Mouse (Mus musculus) midbrain, embryonic 15.5 days (tissue): ENCODE data around the gene Tmeff2. TPM values are rescaled to one million over a fixed set of nuclear protein-coding genes. Genes with fewer than 3 reads are reported as not detected.

Experiments used
- ATAC-seq: fragments of 200-750 bp; cut with Nextera tagmentation; replicated peaks from 2 replicates; pipeline ENCODE4 v1.8.0; 2017; ENCODE audit warnings: moderate TSS enrichment
- H3K27ac ChIP-seq: fragments of 300-500 bp; sonication (generic); 2 replicates; pipeline ENCODE4 v1.5.1; 2015; ENCODE audit warnings: mild to moderate bottlenecking, inconsistent platforms
- H3K27me3 ChIP-seq: fragments of 300-500 bp; sonication (generic); replicated peaks from 2 replicates; pipeline ENCODE4 v1.6.1; 2015; ENCODE audit warnings: inconsistent platforms
- H3K36me3 ChIP-seq: fragments of 300-500 bp; sonication (generic); replicated peaks from 2 replicates; pipeline ENCODE4 v1.6.1; 2015; ENCODE audit warnings: inconsistent platforms
- H3K4me1 ChIP-seq: fragments of 300-500 bp; sonication (generic); 2 replicates; pipeline ENCODE4 v1.6.1; 2015; ENCODE audit warnings: inconsistent platforms
- H3K4me2 ChIP-seq: fragments of 300-500 bp; sonication (generic); 2 replicates; pipeline ENCODE4 v1.6.1; 2015; ENCODE audit warnings: inconsistent platforms, mild to moderate bottlenecking, moderate library complexity
- H3K4me3 ChIP-seq: fragments of 300-500 bp; sonication (generic); 2 replicates; pipeline ENCODE4 v1.5.1; 2015; ENCODE audit warnings: mild to moderate bottlenecking, inconsistent platforms
- H3K9ac ChIP-seq: fragments of 300-500 bp; sonication (generic); 2 replicates; pipeline ENCODE4 v1.6.1; 2015; ENCODE audit warnings: mild to moderate bottlenecking, inconsistent platforms
- H3K9me3 ChIP-seq: fragments of 300-500 bp; sonication (generic); 2 replicates; pipeline ENCODE4 v1.6.1; 2016; ENCODE audit warnings: inconsistent platforms
- WGBS: fragments of 180-500 bp; shearing (Covaris S2); methylation state at CpG from one replicate; pipeline ENCODE4 v1.1.7; 2015; ENCODE audit warnings: mixed read lengths; 5-methylcytosine and 5-hydroxymethylcytosine counted together
- polyA plus RNA-seq: library from polyadenylated mRNA; unstranded; fragments of >200 nt; fragmentation: Nextera tagmentation; extraction: Ambion mirVana; gene quantifications from 2 replicates; pipeline ENCODE4 v1.2.1, GENCODE M21; 2015

Gene Tmeff2
- polyA plus RNA-seq, 1 experiment from 2014 or later, result 78.6 TPM

DNA sequence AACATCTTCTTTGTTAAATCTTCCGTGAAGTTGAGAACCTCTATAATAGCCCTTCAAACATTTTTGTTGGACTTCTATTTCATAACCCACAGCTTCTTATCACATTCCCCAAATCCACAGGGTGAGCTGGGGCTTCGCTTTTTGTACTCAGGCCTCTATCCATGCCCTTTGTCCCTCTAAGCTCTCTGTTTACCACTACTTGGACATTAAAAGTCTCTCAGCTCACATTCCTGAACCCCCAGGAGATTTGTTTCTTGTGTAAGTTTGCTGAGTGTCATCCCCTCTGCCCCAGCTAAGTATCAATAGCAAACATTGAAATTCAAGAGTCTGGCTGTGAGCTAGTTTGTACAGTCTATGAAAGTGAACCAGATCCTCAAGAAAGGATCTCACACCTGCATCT is 90.2 kb downstream of the Tmeff2 start:
- ATAC-seq, result no peak
- no peak overlapping the region for H3K9ac ChIP-seq
- no peak overlapping the region for H3K27ac ChIP-seq
- H3K36me3 ChIP-seq, result no peaks in the 10 kb centered on the region
- H3K4me1 ChIP-seq, result no peaks in the 10 kb centered on the region
- no peaks in the 10 kb centered on the region for H3K27me3 ChIP-seq
- no peak overlapping the region for H3K4me3 ChIP-seq
- no peaks in the 10 kb centered on the region for H3K9me3 ChIP-seq
- 57% methylated on average over 2 of the region's 2 CpGs for WGBS
- no peak overlapping the region for H3K4me2 ChIP-seq

DNA sequence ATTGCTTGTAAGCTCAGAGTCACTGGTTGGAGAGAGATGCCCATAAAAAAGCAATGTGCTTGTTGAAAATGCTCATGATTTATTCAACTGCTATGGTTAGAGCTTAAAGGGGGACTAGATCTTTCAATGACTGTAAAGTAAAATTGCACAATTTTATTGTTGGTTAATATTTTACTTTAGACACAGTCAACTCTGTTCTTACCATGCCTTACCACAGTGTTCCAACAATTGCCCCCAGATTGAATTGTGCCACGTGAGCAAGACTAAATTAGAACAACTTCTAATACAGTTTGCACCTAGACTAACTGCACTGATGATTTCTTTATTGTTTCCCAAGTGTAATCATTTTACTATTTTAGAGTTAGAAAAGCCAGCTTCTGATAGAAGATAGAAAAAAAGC is 94.1 kb downstream of the Tmeff2 start:
- H3K4me2 ChIP-seq, result no peak overlapping the region
- WGBS, result 84% methylated on average over 1 of the region's 1 CpGs
- no peaks in the 10 kb centered on the region for H3K4me1 ChIP-seq
- no peak for ATAC-seq
- no peaks in the 10 kb centered on the region for H3K9me3 ChIP-seq
- no peaks in the 10 kb centered on the region for H3K27me3 ChIP-seq
- H3K27ac ChIP-seq, result no peak overlapping the region
- H3K4me3 ChIP-seq, result no peak overlapping the region
- no peaks in the 10 kb centered on the region for H3K36me3 ChIP-seq
- H3K9ac ChIP-seq, result no peak overlapping the region

DNA sequence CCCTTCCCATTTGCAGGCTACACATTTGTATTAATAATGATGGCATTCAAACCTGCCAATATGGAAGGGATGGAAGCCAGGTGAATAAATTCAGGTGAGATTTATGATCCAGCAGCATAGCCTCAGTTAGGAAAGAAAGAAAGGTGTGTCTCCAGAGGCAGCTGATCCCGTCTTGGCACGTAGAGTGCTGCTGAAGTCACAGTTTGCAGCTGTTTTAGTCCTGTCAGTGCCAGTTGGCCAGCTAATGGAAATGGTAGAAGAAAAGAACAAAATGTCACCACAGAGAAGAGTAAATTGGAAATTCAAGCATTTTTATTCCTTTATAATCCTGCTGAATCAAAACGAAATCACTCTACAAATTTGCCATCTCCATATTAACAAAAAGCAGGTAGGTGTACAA is 99.3 kb downstream of the Tmeff2 start:
- no peak for ATAC-seq
- H3K36me3 ChIP-seq, result no peaks in the 10 kb centered on the region
- no peaks in the 10 kb centered on the region for H3K4me1 ChIP-seq
- H3K9me3 ChIP-seq, result no peaks in the 10 kb centered on the region
- no peak overlapping the region for H3K4me3 ChIP-seq
- H3K4me2 ChIP-seq, result no peak overlapping the region
- H3K27me3 ChIP-seq, result no peaks in the 10 kb centered on the region
- H3K27ac ChIP-seq, result no peak overlapping the region
- 81% methylated on average over 3 of the region's 3 CpGs for WGBS
- H3K9ac ChIP-seq, result no peak overlapping the region

DNA sequence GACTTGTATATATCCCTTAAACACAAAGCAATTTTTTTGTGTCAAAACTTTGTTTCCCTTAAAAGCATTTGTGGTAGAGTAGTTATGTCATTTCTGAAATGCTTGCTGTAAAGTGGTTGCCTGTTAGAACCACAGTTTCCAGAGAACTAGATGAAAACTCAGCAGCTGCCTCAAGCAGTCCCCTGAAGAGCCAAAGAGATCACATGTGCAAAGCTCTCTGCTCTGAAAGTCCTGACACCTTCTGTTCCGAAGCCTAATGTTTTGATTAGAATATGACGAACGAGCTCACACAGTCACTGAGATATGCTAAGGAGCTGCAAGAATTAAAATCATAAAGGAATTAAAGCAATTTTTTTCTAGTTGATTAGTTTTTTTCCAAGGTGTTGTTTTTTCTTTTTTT is 107.9 kb downstream of the Tmeff2 start:
- no peaks in the 10 kb centered on the region for H3K9me3 ChIP-seq
- 71% methylated on average over 3 of the region's 3 CpGs for WGBS
- H3K4me1 ChIP-seq, result no peaks in the 10 kb centered on the region
- no peak overlapping the region for H3K27ac ChIP-seq
- no peaks in the 10 kb centered on the region for H3K27me3 ChIP-seq
- H3K36me3 ChIP-seq, result no peaks in the 10 kb centered on the region
- no peak overlapping the region for H3K4me2 ChIP-seq
- no peak overlapping the region for H3K4me3 ChIP-seq
- ATAC-seq, result no peak
- H3K9ac ChIP-seq, result no peak overlapping the region

DNA sequence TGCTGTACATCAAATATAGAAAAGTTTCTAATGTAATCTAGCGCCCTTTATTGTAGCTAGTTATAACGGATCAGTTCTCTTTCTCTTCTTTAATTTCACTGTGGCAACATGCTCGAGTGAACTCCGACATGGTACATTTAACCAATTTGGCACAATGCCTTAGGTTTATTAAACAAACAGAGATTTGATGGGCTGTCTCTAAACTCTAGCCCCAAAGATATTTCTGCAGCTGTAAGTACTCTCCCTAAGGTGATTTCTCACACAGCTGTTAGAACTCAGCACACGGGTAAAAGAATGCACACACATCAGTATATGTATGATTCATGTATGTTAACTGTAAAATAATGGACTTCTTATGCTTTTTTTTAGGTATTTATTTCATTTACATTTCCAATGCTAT is 139.8 kb downstream of the Tmeff2 start:
- no peaks in the 10 kb centered on the region for H3K4me1 ChIP-seq
- no peak overlapping the region for H3K4me2 ChIP-seq
- H3K27ac ChIP-seq, result no peak overlapping the region
- no peak overlapping the region for H3K9ac ChIP-seq
- no peaks in the 10 kb centered on the region for H3K9me3 ChIP-seq
- WGBS, result 70% methylated on average over 5 of the region's 5 CpGs
- ATAC-seq, result no peak
- H3K27me3 ChIP-seq, result no peaks in the 10 kb centered on the region
- no peak overlapping the region for H3K4me3 ChIP-seq
- H3K36me3 ChIP-seq, result no peaks in the 10 kb centered on the region

DNA sequence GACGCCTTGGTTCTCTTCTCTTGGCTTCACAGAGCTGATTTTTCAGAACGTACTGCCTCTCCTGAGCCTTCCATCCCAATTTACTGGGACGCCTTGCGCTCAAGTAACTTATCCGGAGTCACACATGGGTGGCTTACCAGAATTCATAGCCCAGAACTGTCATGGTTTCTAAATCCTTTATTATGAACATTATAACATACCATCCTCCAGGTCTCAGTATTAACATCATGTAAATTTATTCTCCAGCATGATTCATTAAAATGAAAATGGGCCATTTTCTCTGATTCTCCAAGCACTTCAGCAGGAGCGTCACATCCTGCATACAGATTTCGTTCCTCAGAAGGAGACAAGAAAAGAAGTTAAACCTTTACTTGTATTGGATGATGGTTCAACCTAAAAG is 144.4 kb downstream of the Tmeff2 start:
- Histone ChIP-seq H3K9me3 (no peaks in the 10 kb centered on the region), H3K36me3 (no peaks in the 10 kb centered on the region), H3K27me3 (no peaks in the 10 kb centered on the region), H3K4me1 (no peaks in the 10 kb centered on the region), H3K4me2 (no peak overlapping the region), H3K9ac (no peak overlapping the region), H3K4me3 (no peak overlapping the region), H3K27ac (peak overlapping the region; percentile 54; the same call in 1 of the 2 replicates)
- peak; percentile 70 for ATAC-seq
- WGBS, result 58% methylated on average over 7 of the region's 7 CpGs

DNA sequence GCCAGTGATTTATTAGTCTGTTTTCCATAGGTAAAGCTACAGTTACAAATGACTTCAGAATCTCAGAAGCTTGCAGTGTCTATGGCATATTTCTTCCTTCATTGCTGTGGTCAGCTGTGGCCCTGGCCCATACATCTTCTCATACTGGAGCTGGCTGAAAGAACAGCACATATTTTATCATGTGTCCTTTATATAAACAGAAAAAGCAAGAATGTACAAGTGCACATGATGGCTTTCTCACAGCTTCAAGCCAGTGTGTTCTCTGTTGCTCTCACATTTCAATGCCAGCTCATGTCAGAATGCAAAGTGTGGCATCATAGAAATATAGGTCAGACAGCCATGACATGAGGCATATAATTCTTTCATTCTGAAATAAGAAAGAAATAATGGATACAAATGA is 164.1 kb downstream of the Tmeff2 start:
- Histone ChIP-seq H3K9ac (no peak overlapping the region), H3K4me3 (no peak overlapping the region), H3K4me1 (no peaks in the 10 kb centered on the region), H3K27ac (no peak overlapping the region), H3K36me3 (no peaks in the 10 kb centered on the region), H3K27me3 (no peaks in the 10 kb centered on the region), H3K4me2 (no peak overlapping the region), H3K9me3 (no peaks in the 10 kb centered on the region)
- no peak for ATAC-seq

DNA sequence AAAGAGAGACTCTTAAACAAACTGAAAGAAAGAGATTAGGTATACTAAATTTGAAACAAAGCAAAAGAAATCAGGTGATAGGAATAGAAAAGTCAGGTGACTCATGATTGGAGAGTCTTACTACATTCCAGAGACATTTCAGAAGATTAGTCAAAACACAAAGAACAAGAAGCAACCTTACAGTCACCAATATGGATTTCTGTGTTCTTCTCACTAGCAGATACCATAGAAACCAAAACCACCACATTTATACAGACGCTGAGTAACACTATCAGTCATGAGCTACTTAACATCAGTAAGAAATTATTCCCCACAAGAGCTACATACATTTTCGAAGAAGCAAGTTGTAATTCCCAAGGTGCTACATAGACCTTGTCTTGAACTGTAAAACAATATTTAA is 165.2 kb downstream of the Tmeff2 start:
- H3K9ac ChIP-seq, result no peak overlapping the region
- no peak overlapping the region for H3K4me2 ChIP-seq
- ATAC-seq, result no peak
- no peaks in the 10 kb centered on the region for H3K9me3 ChIP-seq
- no peaks in the 10 kb centered on the region for H3K36me3 ChIP-seq
- H3K27ac ChIP-seq, result no peak overlapping the region
- 91% methylated on average over 2 of the region's 2 CpGs for WGBS
- H3K4me3 ChIP-seq, result no peak overlapping the region
- no peaks in the 10 kb centered on the region for H3K27me3 ChIP-seq
- H3K4me1 ChIP-seq, result no peaks in the 10 kb centered on the region

DNA sequence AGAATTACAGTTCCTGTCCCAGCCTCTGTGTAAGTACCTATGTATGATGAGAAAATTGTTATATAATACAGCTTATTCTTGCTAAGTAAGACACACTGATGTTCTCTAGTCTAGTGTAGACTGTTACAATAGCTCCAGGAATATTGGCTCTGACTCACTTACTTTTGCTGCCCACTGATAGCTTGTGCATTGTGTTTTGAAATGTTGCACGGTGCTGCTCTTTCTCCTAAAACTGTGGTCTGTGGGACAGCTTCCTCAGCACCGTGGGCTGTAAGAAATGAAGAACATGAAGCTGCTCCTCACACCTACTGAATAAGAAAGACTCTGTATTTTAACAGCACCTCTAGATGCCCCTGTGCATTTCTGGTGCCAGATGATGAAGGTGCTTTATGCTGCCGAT is 168.4 kb downstream of the Tmeff2 start:
- no peak for ATAC-seq
- H3K9ac ChIP-seq, result no peak overlapping the region
- H3K9me3 ChIP-seq, result no peaks in the 10 kb centered on the region
- no peak overlapping the region for H3K27ac ChIP-seq
- H3K27me3 ChIP-seq, result no peaks in the 10 kb centered on the region
- no peak overlapping the region for H3K4me3 ChIP-seq
- 89% methylated on average over 3 of the region's 3 CpGs for WGBS
- H3K36me3 ChIP-seq, result no peaks in the 10 kb centered on the region
- no peaks in the 10 kb centered on the region for H3K4me1 ChIP-seq
- H3K4me2 ChIP-seq, result no peak overlapping the region

DNA sequence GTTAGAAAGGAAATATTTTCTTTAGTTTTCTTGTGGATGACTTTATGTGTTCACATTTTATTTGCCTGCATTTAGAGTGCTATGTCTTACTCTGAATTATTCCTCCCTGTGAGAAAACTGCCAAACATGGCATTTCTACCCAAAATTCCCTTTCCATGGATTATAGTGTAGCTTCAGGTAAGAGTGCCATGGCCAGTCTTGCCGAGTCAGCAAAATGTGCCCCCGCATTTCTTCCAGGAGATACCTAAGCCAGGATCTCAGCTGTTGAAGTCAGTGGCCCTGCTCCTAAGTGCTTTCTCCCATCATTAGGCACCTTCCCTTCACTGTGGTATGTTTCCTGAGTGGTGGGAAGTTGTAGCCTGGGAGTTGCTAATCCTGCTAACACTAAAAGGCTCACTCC is 168.8 kb downstream of the Tmeff2 start:
- H3K4me3 ChIP-seq, result no peak overlapping the region
- no peak overlapping the region for H3K27ac ChIP-seq
- no peaks in the 10 kb centered on the region for H3K36me3 ChIP-seq
- H3K4me1 ChIP-seq, result no peaks in the 10 kb centered on the region
- WGBS, result 84% methylated on average over 2 of the region's 2 CpGs
- no peak overlapping the region for H3K9ac ChIP-seq
- no peaks in the 10 kb centered on the region for H3K27me3 ChIP-seq
- ATAC-seq, result no peak
- no peak overlapping the region for H3K4me2 ChIP-seq
- H3K9me3 ChIP-seq, result no peaks in the 10 kb centered on the region

DNA sequence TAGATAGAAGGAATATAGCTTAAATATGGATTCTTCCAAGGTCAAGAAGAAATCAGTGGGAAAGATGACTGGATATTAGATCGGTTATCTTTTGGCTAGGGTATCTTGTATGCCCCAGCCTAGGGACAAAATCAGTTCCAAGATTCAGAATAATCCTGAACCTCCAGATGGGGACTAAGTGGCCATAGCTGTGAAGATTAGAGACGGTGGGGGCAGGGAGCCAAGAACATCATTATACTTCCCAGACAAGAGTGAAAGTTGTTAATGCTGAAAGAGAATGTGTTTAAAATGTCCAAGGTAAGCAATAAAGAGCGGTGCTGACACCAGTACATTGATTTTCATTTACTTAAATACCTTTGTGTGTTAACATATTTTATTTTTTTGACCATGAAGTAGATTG is 173.6 kb downstream of the Tmeff2 start:
- no peaks in the 10 kb centered on the region for H3K9me3 ChIP-seq
- no peaks in the 10 kb centered on the region for H3K27me3 ChIP-seq
- WGBS, result 89% methylated on average over 3 of the region's 3 CpGs
- no peak overlapping the region for H3K27ac ChIP-seq
- no peak overlapping the region for H3K4me3 ChIP-seq
- H3K4me2 ChIP-seq, result no peak overlapping the region
- H3K4me1 ChIP-seq, result peaks cover 8% of the 10 kb centered on the region
- no peaks in the 10 kb centered on the region for H3K36me3 ChIP-seq
- H3K9ac ChIP-seq, result no peak overlapping the region
- no peak for ATAC-seq

DNA sequence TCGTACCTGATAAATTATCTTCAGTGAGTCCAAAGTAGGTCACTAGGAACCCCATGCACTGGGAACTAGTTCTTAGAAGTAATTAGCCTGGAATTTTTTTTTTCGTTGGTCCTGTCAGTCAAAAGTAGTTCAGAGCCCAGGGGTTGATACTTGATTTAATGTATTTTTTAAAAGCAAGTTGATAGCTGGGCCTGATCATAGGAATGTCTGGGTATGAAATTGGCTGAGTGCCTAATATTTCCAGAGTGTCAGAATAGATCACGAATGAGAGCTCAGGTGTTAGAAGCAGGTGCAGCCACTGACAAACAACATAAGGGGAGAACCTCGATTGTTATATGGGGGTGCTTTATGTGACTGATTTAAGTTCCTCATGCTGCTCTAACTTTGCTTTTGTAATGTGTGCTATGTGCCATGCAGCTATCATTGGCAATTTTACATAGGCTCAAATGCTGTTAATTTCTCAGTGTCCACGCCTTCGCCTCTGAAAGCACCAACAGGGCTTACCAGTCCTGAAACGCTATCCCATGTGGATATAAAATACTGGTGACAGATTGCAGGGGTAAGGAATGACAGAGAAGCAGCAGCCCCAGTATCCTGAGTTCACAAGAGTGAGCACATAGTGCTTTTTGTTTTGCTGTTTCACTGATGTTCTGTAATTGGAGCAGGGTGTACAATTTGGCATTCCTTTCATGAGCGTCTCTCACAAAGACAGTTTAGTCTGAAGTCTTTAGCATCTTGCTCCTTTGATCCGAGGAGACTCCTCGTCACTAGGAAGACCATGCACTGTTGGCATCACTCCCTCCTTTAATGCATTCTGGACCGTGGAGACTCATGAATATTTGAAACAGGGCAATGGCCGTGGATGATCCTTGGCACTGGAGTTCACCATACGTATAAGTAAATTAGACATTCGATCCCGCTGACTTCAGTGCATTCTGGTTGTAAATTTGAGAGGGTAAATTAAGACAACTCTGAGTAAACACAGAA is 175.6 kb downstream of the Tmeff2 start:
- Histone ChIP-seq H3K9me3 (no peaks in the 10 kb centered on the region), H3K4me2 (no peak overlapping the region), H3K27ac (peak overlapping the region; percentile 68), H3K4me3 (no peak overlapping the region), H3K36me3 (no peaks in the 10 kb centered on the region), H3K27me3 (no peaks in the 10 kb centered on the region), H3K4me1 (peaks cover 8% of the 10 kb centered on the region), H3K9ac (no peak overlapping the region)
- WGBS, result 50% methylated on average over 15 of the region's 15 CpGs
- ATAC-seq, result peak; percentile 64

DNA sequence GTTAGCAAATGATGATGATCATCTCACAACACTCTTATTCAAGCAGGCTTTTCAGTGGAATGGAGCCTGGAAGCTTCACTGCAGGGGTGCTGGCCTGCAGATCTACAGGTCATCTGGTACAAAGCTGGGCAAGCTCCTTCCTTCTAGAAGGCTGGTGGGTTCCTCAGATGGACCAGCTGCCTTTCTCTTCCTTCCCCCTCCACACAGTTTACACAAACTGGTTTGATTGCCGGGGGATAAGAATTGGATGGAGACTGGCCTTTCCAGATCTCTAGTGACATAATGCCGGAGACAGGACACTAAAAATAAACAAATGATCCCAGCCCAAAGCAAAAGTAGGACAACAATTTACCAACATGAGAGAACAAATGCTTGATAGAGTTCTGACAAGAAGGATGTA is 188.5 kb downstream of the Tmeff2 start:
- WGBS, result 97% methylated on average over 2 of the region's 2 CpGs
- ATAC-seq, result no peak

More for the DNA sequence above, 188.5 kb downstream of the Tmeff2 start:
- no peaks in the 10 kb centered on the region for H3K9me3 ChIP-seq
- H3K9ac ChIP-seq, result no peak overlapping the region
- no peak overlapping the region for H3K4me2 ChIP-seq
- no peaks in the 10 kb centered on the region for H3K36me3 ChIP-seq
- H3K4me1 ChIP-seq, result no peaks in the 10 kb centered on the region
- H3K4me3 ChIP-seq, result no peak overlapping the region
- no peaks in the 10 kb centered on the region for H3K27me3 ChIP-seq
- no peak overlapping the region for H3K27ac ChIP-seq
